Mouse (Mus musculus): ENCODE results near the gene Meis1. TPM values are rescaled to one million over a fixed set of nuclear protein-coding genes. Genes with fewer than 3 reads are reported as not detected.
A peak's percentile ranks its signal among the peaks of the same experiment; 100 is the strongest.

The Meis1 gene
- 10 to 100 TPM; 69.6 to 73.3 TPM for total RNA-seq (2021)
- long read RNA-seq, experiment 1, transcript Meis1-209 (12 exons, 3,346 nt), result minor isoform, 5 of 30 reads
- long read RNA-seq, experiment 1, transcript Meis1-201 (13 exons, 3,196 nt), result major isoform, 9 of 30 reads
- long read RNA-seq, experiment 1, partial matches to known transcripts, result 8 of 30 reads
- long read RNA-seq, experiment 1, other reads (novel, unspliced or antisense), result 8 of 30 reads
- long read RNA-seq, experiment 2, transcript Meis1-201 (13 exons, 3,196 nt), result major isoform, 16 of 43 reads
- long read RNA-seq, experiment 2, transcript Meis1-209 (12 exons, 3,346 nt), result minor isoform, 12 of 43 reads
- long read RNA-seq, experiment 2, partial matches to known transcripts, result 11 of 43 reads
- long read RNA-seq, experiment 2, other reads (novel, unspliced or antisense), result 4 of 43 reads

GRCm38 (mm10) chr11:19018489-19019203, at the start of gene Meis1:
Gene Meis1 (minus strand): TSS chr11:19018985.
- DNase-seq (ENCODE audit: low spot score in 2 of 2), result peak; percentile 66 to 87

GRCm38 (mm10) chr11:19067334-19067733, 48.5 kb upstream of the Meis1 start:
- DNase-seq (ENCODE audit: low spot score in 2 of 2), result no peak

- no peak for DNase-seq (ENCODE audit: low spot score in 2 of 2)
These were observed 30.5 kb upstream of the Meis1 start for GRCm38 (mm10) chr11:19049276-19049675.

GRCm38 (mm10) chr11:19036595-19037166, 17.9 kb upstream of the Meis1 start:
- no peak for DNase-seq (ENCODE audit: low spot score in 2 of 2)

- DNase-seq (ENCODE audit: low spot score in 2 of 2), result peak; percentile 46 to 47
These were observed 8.1 kb upstream of the Meis1 start for GRCm38 (mm10) chr11:19026581-19027561.

- DNase-seq (ENCODE audit: low spot score in 2 of 2), result no peak
These were observed 7.3 kb upstream of the Meis1 start for GRCm38 (mm10) chr11:19025976-19026520.

GRCm38 (mm10) chr11:19024496-19025265, 5.9 kb upstream of the Meis1 start:
- DNase-seq (ENCODE audit: low spot score in 2 of 2), result no peak

GRCm38 (mm10) chr11:19023356-19023755, 4.6 kb upstream of the Meis1 start:
- DNase-seq (ENCODE audit: low spot score in 2 of 2), result no peak

- DNase-seq (ENCODE audit: low spot score in 2 of 2), result no peak
These were observed 3.8 kb upstream of the Meis1 start for GRCm38 (mm10) chr11:19022576-19022975.

GRCm38 (mm10) chr11:19020951-19021710, 2.3 kb upstream of the Meis1 start:
- peak in 1 of 2 experiments; percentile 15 for DNase-seq (ENCODE audit: low spot score in 2 of 2)

- DNase-seq (ENCODE audit: low spot score in 2 of 2), result peak; percentile 78 to 89
These were observed 1.6 kb upstream of the Meis1 start for GRCm38 (mm10) chr11:19020371-19020824.

- peak; percentile 40 to 44 for DNase-seq (ENCODE audit: low spot score in 2 of 2)
These were observed 703 bp upstream of the Meis1 start for GRCm38 (mm10) chr11:19019204-19020171.

- DNase-seq (ENCODE audit: low spot score in 2 of 2), result no peak
These were observed 919 bp downstream of the Meis1 start for GRCm38 (mm10) chr11:19017719-19018413.

- DNase-seq (ENCODE audit: low spot score in 2 of 2), result no peak
These were observed 1.5 kb downstream of the Meis1 start for GRCm38 (mm10) chr11:19017262-19017661.

GRCm38 (mm10) chr11:19016481-19017220, 2.1 kb downstream of the Meis1 start:
- no peak for DNase-seq (ENCODE audit: low spot score in 2 of 2)

GRCm38 (mm10) chr11:19015731-19016461, 2.9 kb downstream of the Meis1 start:
- no peak for DNase-seq (ENCODE audit: low spot score in 2 of 2)
